Mouse (Mus musculus): ENCODE measurements around the gene Ifitm2. TPM values are rescaled to one million over a fixed set of nuclear protein-coding genes. Genes with fewer than 3 reads are reported as not detected.
"Not testable (repeated sequence)": the region's sequence is repeated elsewhere in the genome, so short reads cannot be mapped to it uniquely, and the experiment has no call there.

The Ifitm2 gene
- polyA plus RNA-seq, 1 experiment: 47.7 TPM

DNA sequence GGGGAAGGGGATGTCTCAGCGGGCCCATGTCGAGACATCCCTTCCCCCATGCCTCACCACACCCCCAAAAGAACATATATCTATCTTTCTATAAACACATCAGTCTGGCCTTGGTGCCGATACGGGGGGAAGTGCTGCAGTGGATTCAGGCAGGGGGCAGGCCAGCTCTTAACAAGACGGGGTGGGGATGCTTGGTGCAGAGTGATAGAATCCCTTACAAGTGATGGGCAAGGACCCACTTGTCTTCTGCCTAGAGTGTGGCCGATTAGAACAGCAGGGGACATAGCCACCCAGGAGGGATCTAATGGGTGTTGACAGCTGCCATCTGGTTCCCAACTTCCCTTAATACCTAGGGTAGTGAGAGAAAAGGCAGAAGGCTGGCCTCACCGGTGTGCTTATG is 15.1 kb upstream of the Ifitm2 start:
- Histone ChIP-seq H3K27ac (ENCODE audit: insufficient read depth, low read length) (no peak overlapping the region), H3K4me1 (ENCODE audit: control insufficient read depth, insufficient read depth, low read length) (no peaks in the 10 kb centered on the region), H3K4me3 (ENCODE audit: insufficient read depth, low read length) (no peak overlapping the region)
- TF ChIP-seq POLR2A (IDR thresholded peaks at IDR 0.05; ENCODE audit: extremely low read depth, insufficient read depth, low read length): no peak
- TF ChIP-seq CTCF (IDR thresholded peaks at IDR 0.05; ENCODE audit: extremely low read depth, insufficient read depth, low read length): no peak

GRCm38 (mm10) chr7:140968710-140969109 is 12.9 kb upstream of the Ifitm2 start:
- not testable (repeated sequence) for H3K4me3 ChIP-seq (ENCODE audit: insufficient read depth, low read length); H3K4me1 ChIP-seq (ENCODE audit: control insufficient read depth, insufficient read depth, low read length); H3K27ac ChIP-seq (ENCODE audit: insufficient read depth, low read length)

GRCm38 (mm10) chr7:140967862-140968591 is 12.2 kb upstream of the Ifitm2 start:
- Histone ChIP-seq H3K4me1 (ENCODE audit: control insufficient read depth, insufficient read depth, low read length) (no peaks in the 10 kb centered on the region), H3K4me3 (ENCODE audit: insufficient read depth, low read length) (no peak overlapping the region), H3K27ac (ENCODE audit: insufficient read depth, low read length) (no peak overlapping the region)
- TF ChIP-seq CTCF (IDR thresholded peaks at IDR 0.05; ENCODE audit: extremely low read depth, insufficient read depth, low read length) (no peak), POLR2A (IDR thresholded peaks at IDR 0.05; ENCODE audit: extremely low read depth, insufficient read depth, low read length) (no peak)

DNA sequence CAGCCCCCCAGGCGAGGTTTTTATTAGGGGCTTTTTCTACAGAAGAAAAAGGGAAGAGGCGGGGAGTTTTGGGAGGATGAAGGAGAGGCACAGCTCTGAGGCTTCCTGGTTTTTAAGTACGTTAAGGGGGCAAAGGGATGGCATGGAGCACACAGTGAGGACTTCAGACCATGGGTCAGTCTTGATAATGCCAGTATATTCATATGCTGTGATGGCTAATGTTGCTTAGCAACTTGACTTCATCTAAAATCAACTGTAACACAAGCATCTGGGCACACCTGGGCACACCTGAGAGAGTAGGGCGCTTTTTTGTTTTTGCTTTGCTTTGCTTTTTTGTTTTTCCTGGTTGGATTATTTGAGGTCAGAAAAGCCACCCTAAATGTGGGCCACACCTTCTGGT is 11.1 kb upstream of the Ifitm2 start, which contains the start of gene Ifitm1:
Ifitm1 (plus strand) TSS at position 301 of the 400 bp plus-strand sequence.
- no peak within 1 kb of the TSS for H3K27ac ChIP-seq (ENCODE audit: insufficient read depth, low read length)
- H3K4me3 ChIP-seq (ENCODE audit: insufficient read depth, low read length): no peak within 1 kb of the TSS
- H3K4me1 ChIP-seq (ENCODE audit: control insufficient read depth, insufficient read depth, low read length): no peaks in the 10 kb centered on the region
- TF ChIP-seq POLR2A (IDR thresholded peaks at IDR 0.05; ENCODE audit: extremely low read depth, insufficient read depth, low read length): no peak
- TF ChIP-seq CTCF (IDR thresholded peaks at IDR 0.05; ENCODE audit: extremely low read depth, insufficient read depth, low read length): no peak

GRCm38 (mm10) chr7:140962733-140963132 is 6.9 kb upstream of the Ifitm2 start:
- no peak overlapping the region for H3K27ac ChIP-seq (ENCODE audit: insufficient read depth, low read length)
- no peaks in the 10 kb centered on the region for H3K4me1 ChIP-seq (ENCODE audit: control insufficient read depth, insufficient read depth, low read length)
- H3K4me3 ChIP-seq (ENCODE audit: insufficient read depth, low read length): no peak overlapping the region
- TF ChIP-seq CTCF (IDR thresholded peaks at IDR 0.05; ENCODE audit: extremely low read depth, insufficient read depth, low read length): no peak
- TF ChIP-seq POLR2A (IDR thresholded peaks at IDR 0.05; ENCODE audit: extremely low read depth, insufficient read depth, low read length): no peak

DNA sequence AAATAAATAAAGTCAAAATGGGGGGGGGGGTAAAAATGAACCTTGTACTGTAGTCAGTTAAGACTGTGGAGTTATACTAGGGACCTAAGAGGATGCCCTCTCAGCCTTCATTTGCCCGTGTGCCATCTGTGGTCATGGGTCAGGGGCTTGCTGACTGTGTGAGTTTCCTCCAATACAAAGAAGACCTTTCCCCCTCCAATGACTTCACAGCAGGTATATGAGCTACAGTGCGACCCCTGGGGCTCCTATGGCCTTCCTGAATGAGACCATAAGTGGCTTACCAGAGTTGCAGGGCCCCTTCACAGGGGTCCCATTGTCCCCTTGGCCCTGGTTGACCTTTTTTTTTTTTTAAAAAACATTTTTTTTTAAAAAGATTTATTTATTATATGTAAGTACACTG is 5.6 kb upstream of the Ifitm2 start:
- TF ChIP-seq POLR2A (IDR thresholded peaks at IDR 0.05; ENCODE audit: extremely low read depth, insufficient read depth, low read length) (no peak), CTCF (IDR thresholded peaks at IDR 0.05; ENCODE audit: extremely low read depth, insufficient read depth, low read length) (no peak)
- no peaks in the 10 kb centered on the region; the same call in 1 of the 2 replicates for H3K4me1 ChIP-seq (ENCODE audit: control insufficient read depth, insufficient read depth, low read length)
- H3K4me3 ChIP-seq (ENCODE audit: insufficient read depth, low read length): no peak overlapping the region
- H3K27ac ChIP-seq (ENCODE audit: insufficient read depth, low read length): no peak overlapping the region

DNA sequence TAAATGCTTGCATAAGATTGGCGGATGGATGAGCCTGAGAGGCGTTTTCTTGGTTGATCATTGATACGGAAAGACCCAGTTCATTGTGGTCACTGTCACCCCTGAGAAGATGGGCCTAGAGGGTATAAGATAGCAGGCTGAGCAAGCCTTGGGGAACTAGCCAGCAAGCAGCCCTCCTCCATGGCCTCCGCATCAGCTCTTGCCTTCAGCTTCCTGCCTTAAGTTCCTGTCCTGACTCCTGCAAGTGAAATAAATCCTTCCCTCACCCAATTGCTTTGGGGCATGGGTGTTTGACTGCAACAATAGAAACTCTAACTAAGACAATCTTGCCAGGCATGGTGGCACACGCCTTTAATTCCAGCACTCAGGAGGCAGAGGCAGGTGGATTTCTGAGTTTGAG is 4.2 kb upstream of the Ifitm2 start:
- TF ChIP-seq CTCF (IDR thresholded peaks at IDR 0.05; ENCODE audit: extremely low read depth, insufficient read depth, low read length): no peak
- TF ChIP-seq POLR2A (IDR thresholded peaks at IDR 0.05; ENCODE audit: extremely low read depth, insufficient read depth, low read length): no peak

DNA sequence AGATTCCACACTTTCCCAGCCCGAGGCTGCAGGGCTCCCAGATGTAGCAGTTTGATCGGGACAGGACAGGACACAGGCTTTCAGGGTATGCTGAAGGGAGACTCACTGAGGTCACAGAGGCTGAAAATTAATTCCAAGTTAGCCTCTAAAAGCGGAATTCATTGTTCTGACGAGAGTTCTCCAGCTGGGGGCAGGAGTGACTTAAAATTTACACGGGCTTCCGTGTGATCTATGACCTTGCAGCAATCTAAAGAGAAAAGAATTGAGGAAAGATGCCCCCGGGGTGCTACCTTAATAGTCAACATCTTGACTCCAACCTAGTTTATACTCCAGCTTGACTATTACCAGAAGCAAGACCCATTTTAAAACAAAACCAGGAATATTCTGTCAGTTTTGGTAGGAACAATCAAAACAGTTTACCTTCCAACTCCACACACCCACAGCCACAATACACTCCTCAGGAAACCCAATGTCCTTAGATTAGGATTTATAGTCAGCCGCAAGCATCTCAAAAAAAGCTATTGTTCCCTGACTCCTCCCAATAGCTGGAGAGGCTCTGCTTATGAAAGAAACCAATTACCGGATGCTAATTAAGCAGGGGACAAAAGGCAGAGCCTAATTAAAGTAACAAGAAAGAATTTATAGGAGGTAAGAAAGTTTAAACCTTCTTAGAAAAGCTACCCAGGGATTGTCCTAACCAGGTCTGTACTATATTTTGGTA is 3.6 kb upstream of the Ifitm2 start:
- TF ChIP-seq POLR2A (IDR thresholded peaks at IDR 0.05; ENCODE audit: extremely low read depth, insufficient read depth, low read length) (no peak), CTCF (IDR thresholded peaks at IDR 0.05; ENCODE audit: extremely low read depth, insufficient read depth, low read length) (peak; percentile 21; the same call in 1 of the 2 replicates)
- Histone ChIP-seq H3K27ac (ENCODE audit: insufficient read depth, low read length) (no peak overlapping the region), H3K4me3 (ENCODE audit: insufficient read depth, low read length) (no peak overlapping the region), H3K4me1 (ENCODE audit: control insufficient read depth, insufficient read depth, low read length) (no peaks in the 10 kb centered on the region; the same call in 1 of the 2 replicates)

More for the DNA sequence above, 4.2 kb upstream of the Ifitm2 start:
- H3K4me3 ChIP-seq (ENCODE audit: insufficient read depth, low read length): no peak overlapping the region
- H3K27ac ChIP-seq (ENCODE audit: insufficient read depth, low read length): no peak overlapping the region
- H3K4me1 ChIP-seq (ENCODE audit: control insufficient read depth, insufficient read depth, low read length): no peaks in the 10 kb centered on the region; the same call in 1 of the 2 replicates

DNA sequence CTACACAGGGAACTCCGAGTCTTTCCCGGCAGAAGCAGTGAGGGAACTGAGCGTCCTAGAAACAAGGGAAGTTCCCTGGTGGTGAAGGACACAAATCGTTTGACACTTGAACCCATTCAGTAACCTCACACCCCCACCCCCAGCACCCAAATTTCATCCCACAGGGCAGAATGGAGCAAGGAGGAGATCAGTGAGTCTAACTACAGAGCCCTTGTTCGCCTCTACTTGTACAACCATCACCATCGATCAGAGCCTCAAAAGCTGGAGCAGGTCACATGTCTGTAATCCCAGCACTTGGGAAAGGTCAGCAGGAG is 726 bp upstream of the Ifitm2 start:
- TF ChIP-seq CTCF (IDR thresholded peaks at IDR 0.05; ENCODE audit: extremely low read depth, insufficient read depth, low read length) (no peak), POLR2A (IDR thresholded peaks at IDR 0.05; ENCODE audit: extremely low read depth, insufficient read depth, low read length) (no peak)
- H3K27ac ChIP-seq (ENCODE audit: insufficient read depth, low read length): 0 out of 2 replicates have a peak overlapping the region, but pooled peaks have one; percentile 25
- no peaks in the 10 kb centered on the region; the same call in 1 of the 2 replicates for H3K4me1 ChIP-seq (ENCODE audit: control insufficient read depth, insufficient read depth, low read length)
- H3K4me3 ChIP-seq (ENCODE audit: insufficient read depth, low read length): no peak overlapping the region

- Histone ChIP-seq H3K4me1 (ENCODE audit: control insufficient read depth, insufficient read depth, low read length) (no peaks in the 10 kb centered on the region; the same call in 1 of the 2 replicates), H3K4me3 (ENCODE audit: insufficient read depth, low read length) (peak overlapping the region; percentile 33), H3K27ac (ENCODE audit: insufficient read depth, low read length) (no peak overlapping the region; the same call in 1 of the 2 replicates)
- TF ChIP-seq CTCF (IDR thresholded peaks at IDR 0.05; ENCODE audit: extremely low read depth, insufficient read depth, low read length) (no peak), POLR2A (IDR thresholded peaks at IDR 0.05; ENCODE audit: extremely low read depth, insufficient read depth, low read length) (no peak)
Measured at GRCm38 (mm10) chr7:140955342-140955741, 445 bp downstream of the Ifitm2 start.
